Mouse (Mus musculus): ENCODE data around the gene Agpat3. TPM values are rescaled to one million over a fixed set of nuclear protein-coding genes. Genes with fewer than 3 reads are reported as not detected.

Agpat3 gene
- total and polyA plus RNA-seq, 2 experiments from 2014 or later: 96.8 to 106 TPM

- ATAC-seq (ENCODE audit: low FRiP score): no peak
- no peak overlapping the region for H3K9ac ChIP-seq (replicated peaks; ENCODE audit: low read length, poor library complexity, severe bottlenecking)
- no peak overlapping the region for H3K4me3 ChIP-seq (ENCODE audit: low read depth, low read length)
Measured at GRCm38 (mm10) chr10:78292381-78292780, 59.9 kb downstream of the Agpat3 start.

DNA sequence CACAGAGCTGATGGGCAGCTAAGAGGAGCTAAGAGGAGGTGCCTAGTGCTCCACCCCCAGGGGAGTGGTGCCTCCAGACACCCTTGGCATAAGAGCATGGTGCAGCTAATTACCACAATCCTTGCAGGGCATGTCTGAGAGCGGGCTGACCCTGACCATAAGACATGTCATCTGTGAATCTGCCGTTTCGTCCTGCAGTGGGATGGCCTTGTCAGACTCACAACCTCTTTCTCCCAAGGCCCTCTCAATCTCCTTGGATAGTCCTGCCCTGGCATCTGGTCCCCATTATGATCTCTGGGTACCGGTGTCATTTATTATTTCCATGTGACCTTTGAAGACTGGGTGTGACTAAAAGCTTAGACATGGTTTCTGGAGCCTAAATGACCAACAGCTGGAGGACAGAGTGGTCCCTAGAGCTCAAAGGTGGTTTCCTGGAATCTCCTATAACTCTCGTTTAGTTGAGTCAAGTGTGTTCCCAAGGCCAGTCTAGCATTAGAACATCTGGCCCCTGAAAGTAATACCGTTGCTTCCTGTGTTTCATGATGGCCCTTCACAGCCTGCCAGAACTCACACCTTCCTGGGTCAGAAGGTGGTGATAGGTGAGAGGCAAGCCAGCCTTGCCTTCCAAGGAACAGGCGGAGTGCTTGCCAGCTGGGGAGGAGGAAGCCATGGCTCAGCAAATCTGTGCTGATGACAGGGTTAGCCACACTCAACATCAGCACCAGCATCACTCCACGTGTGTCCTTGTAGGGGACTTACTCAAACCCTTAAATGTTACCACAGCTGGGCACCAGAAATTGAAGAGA lies 61.4 kb downstream of the Agpat3 start:
- no peaks in the 10 kb centered on the region for H3K9me3 ChIP-seq (ENCODE audit: low read length)
- H3K36me3 ChIP-seq (ENCODE audit: insufficient read depth, low read length): peaks cover 19% of the 10 kb centered on the region
- no peaks in the 10 kb centered on the region for H3K4me1 ChIP-seq (ENCODE audit: insufficient read depth, low read length)
- H3K27ac ChIP-seq (ENCODE audit: low read depth, low read length): no peak overlapping the region
- no peak for DNase-seq (ENCODE audit: low spot score)
- TF ChIP-seq CTCF (IDR thresholded peaks at IDR 0.05): no peak
- no peak overlapping the region for H3K4me3 ChIP-seq (ENCODE audit: low read depth, low read length)
- H3K9ac ChIP-seq (replicated peaks; ENCODE audit: low read length, poor library complexity, severe bottlenecking): no peak overlapping the region
- ATAC-seq (ENCODE audit: low FRiP score): no peak
- WGBS: 89% methylated on average over 8 of the region's 8 CpGs
- H3K4me2 ChIP-seq (ENCODE audit: low read depth, low read length, poor library complexity, severe bottlenecking): no peak overlapping the region
- no peaks in the 10 kb centered on the region for H3K27me3 ChIP-seq (ENCODE audit: insufficient read depth, low read length)

More at GRCm38 (mm10) chr10:78292381-78292780, 59.9 kb downstream of the Agpat3 start:
- TF ChIP-seq CTCF (IDR thresholded peaks at IDR 0.05): no peak
- WGBS: 91% methylated on average over 5 of the region's 5 CpGs
- no peak overlapping the region for H3K27ac ChIP-seq (ENCODE audit: low read depth, low read length)
- H3K27me3 ChIP-seq (ENCODE audit: insufficient read depth, low read length): no peaks in the 10 kb centered on the region
- DNase-seq (ENCODE audit: low spot score): no peak
- H3K9me3 ChIP-seq (ENCODE audit: low read length): no peaks in the 10 kb centered on the region
- peaks cover 4% of the 10 kb centered on the region; the same call in 1 of the 2 replicates for H3K36me3 ChIP-seq (ENCODE audit: insufficient read depth, low read length)
- H3K4me2 ChIP-seq (ENCODE audit: low read depth, low read length, poor library complexity, severe bottlenecking): no peak overlapping the region
- 0 out of 2 replicates have a peak, but pooled peaks cover 4% of the 10 kb centered on the region for H3K4me1 ChIP-seq (ENCODE audit: insufficient read depth, low read length)

DNA sequence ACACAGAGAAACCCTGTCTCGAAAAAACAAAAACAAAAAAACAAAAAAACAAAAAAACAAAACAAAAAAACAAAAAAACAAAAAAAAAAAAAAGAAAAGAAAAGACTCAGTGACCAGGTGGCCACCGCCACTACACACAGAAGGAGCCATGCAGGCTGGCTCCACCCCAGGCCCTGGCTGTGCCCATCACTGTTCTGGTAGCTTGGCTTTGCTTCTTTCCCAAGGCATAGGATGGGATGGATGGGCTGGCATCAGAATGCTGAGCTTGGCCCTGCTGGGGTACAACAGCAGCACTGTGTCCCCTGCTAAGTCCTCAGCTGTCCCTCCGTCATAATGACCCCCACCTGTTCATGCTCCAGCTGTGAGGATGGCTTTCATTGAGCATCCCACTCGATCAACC lies 63.4 kb downstream of the Agpat3 start:
- TF ChIP-seq CTCF (IDR thresholded peaks at IDR 0.05): no peak
- H3K27ac ChIP-seq (ENCODE audit: low read depth, low read length): no peak overlapping the region
- no peak for DNase-seq (ENCODE audit: low spot score)
- peaks cover 30% of the 10 kb centered on the region for H3K36me3 ChIP-seq (ENCODE audit: insufficient read depth, low read length)
- no peaks in the 10 kb centered on the region for H3K4me1 ChIP-seq (ENCODE audit: insufficient read depth, low read length)
- no peaks in the 10 kb centered on the region for H3K9me3 ChIP-seq (ENCODE audit: low read length)
- H3K9ac ChIP-seq (replicated peaks; ENCODE audit: low read length, poor library complexity, severe bottlenecking): no peak overlapping the region
- ATAC-seq (ENCODE audit: low FRiP score): no peak
- no peak overlapping the region for H3K4me3 ChIP-seq (ENCODE audit: low read depth, low read length)
- H3K4me2 ChIP-seq (ENCODE audit: low read depth, low read length, poor library complexity, severe bottlenecking): no peak overlapping the region
- WGBS: 89% methylated on average over 4 of the region's 4 CpGs
- no peaks in the 10 kb centered on the region for H3K27me3 ChIP-seq (ENCODE audit: insufficient read depth, low read length)

- Histone ChIP-seq H3K9ac (replicated peaks; ENCODE audit: low read length, poor library complexity, severe bottlenecking) (no peak overlapping the region), H3K4me1 (ENCODE audit: insufficient read depth, low read length) (no peaks in the 10 kb centered on the region), H3K9me3 (ENCODE audit: low read length) (no peaks in the 10 kb centered on the region), H3K27me3 (ENCODE audit: insufficient read depth, low read length) (no peaks in the 10 kb centered on the region), H3K27ac (ENCODE audit: low read depth, low read length) (no peak overlapping the region), H3K4me2 (ENCODE audit: low read depth, low read length, poor library complexity, severe bottlenecking) (no peak overlapping the region), H3K4me3 (ENCODE audit: low read depth, low read length) (no peak overlapping the region), H3K36me3 (ENCODE audit: insufficient read depth, low read length) (peaks cover 37% of the 10 kb centered on the region)
- DNase-seq (ENCODE audit: low spot score) (no peak), ATAC-seq (ENCODE audit: low FRiP score) (no peak)
- no peak for TF ChIP-seq CTCF (IDR thresholded peaks at IDR 0.05)
- WGBS: 95% methylated on average over 5 of the region's 5 CpGs
Measured at GRCm38 (mm10) chr10:78288135-78288534, 64.2 kb downstream of the Agpat3 start.

DNA sequence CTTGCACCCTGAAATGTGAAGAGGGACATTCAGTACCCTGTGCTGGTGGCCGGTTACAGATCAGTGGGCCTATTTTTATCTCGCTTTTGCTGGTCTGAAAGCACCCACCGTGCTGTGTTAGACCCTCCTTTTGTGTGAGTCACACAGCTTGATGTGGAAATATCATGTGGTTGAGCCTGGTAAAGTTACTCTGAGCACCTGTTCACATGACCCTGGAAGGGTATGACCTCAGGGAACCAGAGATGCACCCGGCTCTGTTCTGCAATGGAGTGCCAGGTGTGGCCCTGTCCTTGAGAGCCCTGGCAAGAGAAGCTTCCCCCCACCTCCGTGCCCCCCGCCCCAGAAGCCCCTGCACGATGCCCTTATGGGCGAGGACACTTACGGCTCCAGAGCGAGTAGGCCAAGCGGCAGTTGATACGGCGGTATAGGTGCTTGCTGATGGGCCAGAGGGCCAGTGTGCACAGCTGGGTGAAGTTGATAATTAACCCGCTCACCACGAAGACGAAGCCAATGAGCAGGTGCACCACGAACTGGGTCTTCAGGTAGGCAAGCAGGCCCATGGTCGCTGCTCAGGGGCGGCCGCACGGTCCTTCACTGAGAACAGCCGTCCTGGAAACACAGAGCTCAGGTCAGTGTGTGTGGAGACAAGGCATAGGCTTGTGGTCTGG lies 64.7 kb downstream of the Agpat3 start:
- WGBS: 94% methylated on average over 22 of the region's 22 CpGs
- ATAC-seq (ENCODE audit: low FRiP score) (no peak), DNase-seq (ENCODE audit: low spot score) (no peak)
- no peak for TF ChIP-seq CTCF (IDR thresholded peaks at IDR 0.05)
- no peaks in the 10 kb centered on the region for H3K4me1 ChIP-seq (ENCODE audit: insufficient read depth, low read length)
- no peak overlapping the region for H3K9ac ChIP-seq (replicated peaks; ENCODE audit: low read length, poor library complexity, severe bottlenecking)
- no peaks in the 10 kb centered on the region for H3K9me3 ChIP-seq (ENCODE audit: low read length)
- no peak overlapping the region for H3K4me3 ChIP-seq (ENCODE audit: low read depth, low read length)
- no peak overlapping the region for H3K4me2 ChIP-seq (ENCODE audit: low read depth, low read length, poor library complexity, severe bottlenecking)
- no peak overlapping the region for H3K27ac ChIP-seq (ENCODE audit: low read depth, low read length)
- peaks cover 41% of the 10 kb centered on the region for H3K36me3 ChIP-seq (ENCODE audit: insufficient read depth, low read length)
- no peaks in the 10 kb centered on the region for H3K27me3 ChIP-seq (ENCODE audit: insufficient read depth, low read length)

GRCm38 (mm10) chr10:78285959-78286358 lies 66.3 kb downstream of the Agpat3 start:
- Histone ChIP-seq H3K4me2 (ENCODE audit: low read depth, low read length, poor library complexity, severe bottlenecking) (no peak overlapping the region), H3K9ac (replicated peaks; ENCODE audit: low read length, poor library complexity, severe bottlenecking) (no peak overlapping the region), H3K27me3 (ENCODE audit: insufficient read depth, low read length) (no peaks in the 10 kb centered on the region), H3K4me1 (ENCODE audit: insufficient read depth, low read length) (no peaks in the 10 kb centered on the region), H3K27ac (ENCODE audit: low read depth, low read length) (no peak overlapping the region), H3K4me3 (ENCODE audit: low read depth, low read length) (no peak overlapping the region), H3K9me3 (ENCODE audit: low read length) (no peaks in the 10 kb centered on the region), H3K36me3 (ENCODE audit: insufficient read depth, low read length) (peaks cover 57% of the 10 kb centered on the region)
- no peak for ATAC-seq (ENCODE audit: low FRiP score)
- no peak for DNase-seq (ENCODE audit: low spot score)
- no peak for TF ChIP-seq CTCF (IDR thresholded peaks at IDR 0.05)
- 87% methylated on average over 4 of the region's 4 CpGs for WGBS

Measured in midbrain, postnatal 0 days (tissue).